Mouse (Mus musculus) heart, postnatal 0 days (tissue): ENCODE results near the gene Kdr. TPM values are rescaled to one million over a fixed set of nuclear protein-coding genes. Genes with fewer than 3 reads are reported as not detected.

ENCODE experiments used
- ATAC-seq: fragments of 200-750 bp; cut with Nextera tagmentation; 2 replicates; pipeline ENCODE4 v1.8.0; 2017; ENCODE audit warnings: low read depth, moderate number of reproducible peaks, moderate library complexity; ENCODE audit not compliant: insufficient read depth
- DNase-seq: peaks from one replicate; pipeline ENCODE4 v3.0.0-alpha.2; 2016; ENCODE audit warnings: low spot score
- H3K27ac ChIP-seq: fragments of 300-500 bp; sonication (generic); 2 replicates; pipeline ENCODE4 v1.5.1; 2014; ENCODE audit warnings: low read depth, mild to moderate bottlenecking
- H3K27me3 ChIP-seq: fragments of 300-500 bp; sonication (generic); 2 replicates; pipeline ENCODE4 v1.6.1; 2014; ENCODE audit warnings: low read length, mixed read lengths; ENCODE audit not compliant: control insufficient read depth, insufficient read depth
- H3K36me3 ChIP-seq: fragments of 300-500 bp; sonication (generic); replicated peaks from 2 replicates; pipeline ENCODE4 v1.6.1; 2014; ENCODE audit warnings: low read length, mixed read lengths; ENCODE audit not compliant: control insufficient read depth, insufficient read depth
- H3K4me1 ChIP-seq: fragments of 300-500 bp; sonication (generic); 2 replicates; pipeline ENCODE4 v1.6.1; 2014; ENCODE audit warnings: antibody characterized with exemption; ENCODE audit not compliant: control insufficient read depth, insufficient read depth
- H3K4me2 ChIP-seq: fragments of 300-500 bp; sonication (generic); 2 replicates; pipeline ENCODE4 v1.6.1; 2014; ENCODE audit warnings: low read depth, mild to moderate bottlenecking, low read length, moderate library complexity
- H3K4me3 ChIP-seq: fragments of 300-500 bp; sonication (generic); 2 replicates; pipeline ENCODE4 v1.5.1; 2014; ENCODE audit warnings: low read depth, low read length
- H3K9ac ChIP-seq: fragments of 300-500 bp; sonication (generic); replicated peaks from 2 replicates; pipeline ENCODE4 v1.6.1; 2014; ENCODE audit warnings: low read depth, low read length, mixed read lengths
- H3K9me3 ChIP-seq: fragments of 300-500 bp; sonication (generic); replicated peaks from 2 replicates; pipeline ENCODE4 v1.6.1; 2016; ENCODE audit warnings: low read length; ENCODE audit not compliant: control insufficient read depth
- CTCF ChIP-seq: IDR thresholded peaks from 2 replicates; pipeline ENCODE4 v1.5.1; 2016; ENCODE audit warnings: antibody characterized with exemption, control low read depth, low read depth
- EP300 ChIP-seq: IDR thresholded peaks from 2 replicates; pipeline ENCODE4 v1.6.1; 2016; ENCODE audit warnings: antibody characterized with exemption, low read depth
- WGBS: fragments of 180-500 bp; shearing (Covaris S2); extraction: QIAGEN DNeasy Blood & Tissue Kit; methylation state at CpG from one replicate; pipeline ENCODE4 v1.1.7; 2014; 5-methylcytosine and 5-hydroxymethylcytosine counted together
- polyA plus RNA-seq: library from polyadenylated mRNA; unstranded; fragments of >200 nt; fragmentation: Nextera tagmentation; extraction: Ambion mirVana; gene quantifications from 2 replicates; pipeline ENCODE4 v1.2.1, GENCODE M21; 2015
- total RNA-seq: library from RNA; depleted of rRNA; stranded (reverse); fragments of >200 nt; gene quantifications from 2 replicates; pipeline ENCODE4 v1.2.3, GENCODE M21; 2014; ENCODE audit warnings: low replicate concordance

The Kdr gene
- total and polyA plus RNA-seq, 2 experiments from 2014 or later: 30.8 to 60.1 TPM

DNA sequence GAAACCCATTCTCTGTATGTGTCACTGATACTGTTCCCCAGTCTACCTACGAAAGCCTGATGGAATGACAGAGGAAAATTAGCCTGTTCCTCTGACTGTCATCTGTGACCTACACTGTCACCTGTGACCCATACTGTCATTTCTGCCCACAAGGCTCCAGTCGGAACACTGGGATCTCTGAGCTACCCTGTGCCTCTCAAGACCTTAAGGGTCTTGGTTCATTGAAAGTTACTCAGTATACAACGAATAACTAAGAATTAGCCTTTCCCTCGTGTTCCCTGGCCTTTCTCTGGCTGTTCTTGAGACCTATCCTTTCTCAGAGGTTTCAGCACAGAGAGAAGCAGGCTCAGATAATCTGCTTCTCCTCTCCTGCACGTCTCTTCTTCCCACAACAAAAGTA, 40.1 kb upstream of the Kdr start:
- no peaks in the 10 kb centered on the region for H3K9me3 ChIP-seq
- peaks cover 9% of the 10 kb centered on the region for H3K4me1 ChIP-seq
- no peaks in the 10 kb centered on the region for H3K27me3 ChIP-seq
- TF ChIP-seq CTCF (no peak), EP300 (no peak)
- no peaks in the 10 kb centered on the region for H3K36me3 ChIP-seq
- H3K27ac ChIP-seq: peak overlapping the region; percentile 30
- ATAC-seq (no peak), DNase-seq (no peak)
- 70% methylated on average over 5 of the region's 5 CpGs for WGBS
- H3K4me2 ChIP-seq: no peak overlapping the region
- H3K9ac ChIP-seq: no peak overlapping the region
- no peak overlapping the region for H3K4me3 ChIP-seq

DNA sequence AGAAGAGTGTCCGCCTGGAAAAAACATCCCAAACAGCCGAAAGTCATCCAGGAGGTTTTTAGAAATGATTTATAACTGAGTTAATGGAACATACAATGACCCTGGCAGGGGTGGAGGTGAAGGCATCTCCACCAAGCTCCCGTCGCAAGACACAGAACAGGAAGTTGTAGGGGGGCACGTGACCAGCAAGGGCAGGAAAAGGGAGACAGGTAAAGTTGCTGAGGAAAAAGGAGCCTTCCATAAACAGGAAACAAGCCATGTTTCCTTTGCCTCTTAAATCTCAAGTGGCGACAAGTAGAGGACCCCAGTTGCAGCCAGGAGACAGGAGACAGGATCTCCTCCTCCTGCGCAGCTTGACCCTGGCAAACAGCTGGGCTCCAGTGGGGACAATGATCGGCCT, 37.8 kb upstream of the Kdr start:
- no peaks in the 10 kb centered on the region for H3K27me3 ChIP-seq
- H3K4me1 ChIP-seq: no peaks in the 10 kb centered on the region
- peak overlapping the region; percentile 37; the same call in 1 of the 2 replicates for H3K4me2 ChIP-seq
- 45% methylated on average over 8 of the region's 8 CpGs for WGBS
- H3K27ac ChIP-seq: peak overlapping the region; percentile 66
- no peaks in the 10 kb centered on the region for H3K36me3 ChIP-seq
- TF ChIP-seq EP300: no peak
- TF ChIP-seq CTCF: no peak
- H3K4me3 ChIP-seq: peak overlapping the region; percentile 7; the same call in 1 of the 2 replicates
- no peak overlapping the region for H3K9ac ChIP-seq
- no peak for ATAC-seq
- no peak for DNase-seq
- no peaks in the 10 kb centered on the region for H3K9me3 ChIP-seq

- DNase-seq (peak; percentile 68), ATAC-seq (peak; percentile 82)
- H3K36me3 ChIP-seq: no peaks in the 10 kb centered on the region
- H3K4me1 ChIP-seq: no peaks in the 10 kb centered on the region
- H3K9me3 ChIP-seq: no peaks in the 10 kb centered on the region
- no peaks in the 10 kb centered on the region for H3K27me3 ChIP-seq
- TF ChIP-seq CTCF: no peak
- TF ChIP-seq EP300: peak; percentile 68; the same call in 1 of the 2 replicates
- H3K9ac ChIP-seq: no peak overlapping the region
- H3K4me3 ChIP-seq: no peak overlapping the region
- H3K27ac ChIP-seq: peak overlapping the region; percentile 81
- H3K4me2 ChIP-seq: no peak overlapping the region
- WGBS: 53% methylated on average over 7 of the region's 7 CpGs
These were observed 35.7 kb upstream of the Kdr start for GRCm38 (mm10) chr5:76013881-76014431.

GRCm38 (mm10) chr5:76006403-76006802, 28.1 kb upstream of the Kdr start:
- no peak overlapping the region for H3K9ac ChIP-seq
- DNase-seq (no peak), ATAC-seq (no peak)
- no peak overlapping the region for H3K27ac ChIP-seq
- 44% methylated on average over 7 of the region's 7 CpGs for WGBS
- H3K4me3 ChIP-seq: no peak overlapping the region
- H3K9me3 ChIP-seq: no peaks in the 10 kb centered on the region
- H3K27me3 ChIP-seq: no peaks in the 10 kb centered on the region
- TF ChIP-seq EP300 (no peak), CTCF (no peak)
- peaks cover 4% of the 10 kb centered on the region; the same call in 1 of the 2 replicates for H3K4me1 ChIP-seq
- H3K36me3 ChIP-seq: no peaks in the 10 kb centered on the region
- no peak overlapping the region for H3K4me2 ChIP-seq

DNA sequence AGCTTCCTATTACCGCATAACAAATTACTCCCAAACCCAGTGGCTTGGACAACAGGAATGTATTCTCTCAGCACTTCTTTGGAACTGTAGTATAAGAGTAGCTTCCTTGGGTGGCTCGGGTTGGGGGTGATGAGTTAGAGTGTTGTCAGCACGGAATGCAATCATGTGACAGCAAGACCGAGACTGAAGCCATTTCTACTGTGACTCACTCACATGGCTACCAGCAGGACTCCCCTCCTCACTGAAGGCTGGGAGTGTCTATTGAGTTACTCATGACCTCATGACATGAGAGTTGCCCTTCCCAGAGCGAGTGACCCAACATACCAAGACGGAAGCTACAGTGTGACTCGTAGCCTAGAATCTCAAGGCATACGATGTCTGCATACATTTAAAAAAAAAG, 12.0 kb upstream of the Kdr start:
- H3K4me2 ChIP-seq: no peak overlapping the region
- ATAC-seq (no peak), DNase-seq (no peak)
- H3K4me1 ChIP-seq: no peaks in the 10 kb centered on the region
- no peak overlapping the region for H3K4me3 ChIP-seq
- no peaks in the 10 kb centered on the region for H3K27me3 ChIP-seq
- no peak overlapping the region for H3K9ac ChIP-seq
- whole genome bisulfite sequencing: 61% methylated on average over 8 of the region's 8 CpGs
- H3K9me3 ChIP-seq: no peaks in the 10 kb centered on the region
- H3K27ac ChIP-seq: no peak overlapping the region
- H3K36me3 ChIP-seq: no peaks in the 10 kb centered on the region
- TF ChIP-seq EP300 (no peak), CTCF (no peak)

DNA sequence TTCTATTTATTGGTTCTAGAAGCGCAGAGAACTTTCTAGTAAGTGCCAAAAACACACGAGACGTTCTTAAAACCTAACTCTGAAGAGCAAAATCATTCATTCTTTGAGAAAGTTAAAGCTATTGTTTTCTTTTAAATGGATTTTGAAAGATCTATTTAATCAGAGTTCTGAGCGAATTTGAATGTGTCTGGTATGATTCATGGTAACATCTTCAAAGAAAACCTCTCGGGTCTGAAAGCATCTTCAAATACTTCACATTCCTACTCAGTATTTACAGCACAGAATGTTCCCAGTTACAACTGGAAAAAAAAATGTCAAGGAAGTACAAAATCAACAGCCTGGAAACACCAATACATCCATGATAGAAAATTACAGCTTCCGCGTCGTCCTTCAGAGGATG, 9.3 kb upstream of the Kdr start:
- Histone ChIP-seq H3K9me3 (no peaks in the 10 kb centered on the region), H3K9ac (no peak overlapping the region), H3K4me2 (no peak overlapping the region), H3K36me3 (no peaks in the 10 kb centered on the region), H3K27ac (no peak overlapping the region), H3K4me1 (no peaks in the 10 kb centered on the region), H3K27me3 (no peaks in the 10 kb centered on the region), H3K4me3 (no peak overlapping the region)
- ATAC-seq: no peak
- TF ChIP-seq EP300 (no peak), CTCF (no peak)
- WGBS: 73% methylated on average over 8 of the region's 8 CpGs
- no peak for DNase-seq
